In genomic region chr11:22421762-22422161, GRCm38 (mm10) we compare ENCODE assay signal across 22 mouse cellular contexts.
DNase-seq lines count a peak whose midpoint lies in the region; ATAC-seq and TF ChIP-seq lines count a peak whose summit lies in the region.
"Had no signal": no experiment of that assay in that cellular context is flagged by ENCODE, and none has a peak within 500 bp of the region (broad histone marks: within the 10 kb centered on the region; RNA-seq: fewer than 3 reads in every experiment).

No protein-coding gene starts in this region.

- no peak for TF ChIP-seq CTCF in forebrain, postnatal 0 days (IDR thresholded peaks at IDR 0.05; ENCODE audit: low read depth)
- no peak for TF ChIP-seq CTCF in hindbrain, postnatal 0 days (IDR thresholded peaks at IDR 0.05; ENCODE audit: low read depth)

- H3K9me3 ChIP-seq in forebrain, postnatal 0 days (ENCODE audit: low read length) = no peaks in the 10 kb centered on the region
- H3K9me3 ChIP-seq in forebrain, embryonic 16.5 days (ENCODE audit: control insufficient read depth, low read length) = no peaks in the 10 kb centered on the region
- no peaks in the 10 kb centered on the region for H3K9me3 ChIP-seq in midbrain, embryonic 16.5 days (replicated peaks; ENCODE audit: control insufficient read depth, low read length, poor library complexity, severe bottlenecking)
- H3K9me3 ChIP-seq in midbrain, embryonic 10.5 days (replicated peaks) = no peaks in the 10 kb centered on the region
- H3K9me3 ChIP-seq in hindbrain, postnatal 0 days (ENCODE audit: low read length) = no peaks in the 10 kb centered on the region
- H3K9me3 ChIP-seq: embryonic facial prominence, embryonic 15.5 days; heart, embryonic 13.5 days had no signal

- ATAC-seq in forebrain, postnatal 0 days = peak; percentile 58; the same call in 1 of the 2 replicates
- no peak for ATAC-seq in forebrain, embryonic 16.5 days
- ATAC-seq in midbrain, embryonic 16.5 days = 0 out of 2 replicates have a peak, but pooled peaks have one; percentile 28
- ATAC-seq in hindbrain, postnatal 0 days = peak; percentile 58; the same call in 1 of the 2 replicates
- ATAC-seq: activated CD4-positive, CD25-positive, alpha-beta regulatory T cell, adult 4 months; intestine, embryonic 16.5 days; Patski had no signal

- no peak overlapping the region for H3K27ac ChIP-seq in forebrain, postnatal 0 days (ENCODE audit: low read depth, low read length)
- no peak overlapping the region for H3K27ac ChIP-seq in forebrain, embryonic 16.5 days (ENCODE audit: low read length)
- no peak overlapping the region for H3K27ac ChIP-seq in midbrain, embryonic 16.5 days (ENCODE audit: low read length)
- no peak overlapping the region for H3K27ac ChIP-seq in midbrain, embryonic 10.5 days (replicated peaks)
- no peak overlapping the region for H3K27ac ChIP-seq in hindbrain, postnatal 0 days
- H3K27ac ChIP-seq: embryonic facial prominence, embryonic 15.5 days; heart, embryonic 13.5 days had no signal

- H3K27me3 ChIP-seq in forebrain, postnatal 0 days (ENCODE audit: insufficient read depth, low read length) = no peaks in the 10 kb centered on the region
- H3K27me3 ChIP-seq in forebrain, embryonic 16.5 days (replicated peaks; ENCODE audit: control insufficient read depth, insufficient read depth, low read length) = no peaks in the 10 kb centered on the region
- no peaks in the 10 kb centered on the region for H3K27me3 ChIP-seq in midbrain, embryonic 16.5 days (ENCODE audit: control insufficient read depth, insufficient read depth, low read depth, low read length)
- no peaks in the 10 kb centered on the region for H3K27me3 ChIP-seq in midbrain, embryonic 10.5 days (ENCODE audit: low read depth, poor library complexity, severe bottlenecking)
- no peaks in the 10 kb centered on the region for H3K27me3 ChIP-seq in hindbrain, postnatal 0 days (ENCODE audit: insufficient read depth, low read length)
- H3K27me3 ChIP-seq: embryonic facial prominence, embryonic 15.5 days; heart, embryonic 13.5 days; Patski had no signal

- H3K4me2 ChIP-seq in forebrain, postnatal 0 days (ENCODE audit: low read depth) = no peak overlapping the region
- H3K4me2 ChIP-seq in forebrain, embryonic 16.5 days (ENCODE audit: low read length) = no peak overlapping the region
- H3K4me2 ChIP-seq in midbrain, embryonic 16.5 days (ENCODE audit: low read length) = no peak overlapping the region
- H3K4me2 ChIP-seq in hindbrain, postnatal 0 days (ENCODE audit: low read depth, low read length) = no peak overlapping the region
- H3K4me2 ChIP-seq: embryonic facial prominence, embryonic 15.5 days; heart, embryonic 13.5 days had no signal

- no peaks in the 10 kb centered on the region for H3K36me3 ChIP-seq in forebrain, postnatal 0 days (ENCODE audit: insufficient read depth)
- no peaks in the 10 kb centered on the region for H3K36me3 ChIP-seq in forebrain, embryonic 16.5 days (ENCODE audit: control insufficient read depth, insufficient read depth)
- H3K36me3 ChIP-seq in midbrain, embryonic 16.5 days (ENCODE audit: control insufficient read depth, insufficient read depth, low read length) = no peaks in the 10 kb centered on the region
- no peaks in the 10 kb centered on the region for H3K36me3 ChIP-seq in midbrain, embryonic 10.5 days
- H3K36me3 ChIP-seq in hindbrain, postnatal 0 days (ENCODE audit: insufficient read depth, low read length) = no peaks in the 10 kb centered on the region
- H3K36me3 ChIP-seq: embryonic facial prominence, embryonic 15.5 days; heart, embryonic 13.5 days had no signal

- WGBS in forebrain, postnatal 0 days = 76% methylated on average over 3 of the region's 3 CpGs
- WGBS in forebrain, embryonic 16.5 days = 80% methylated on average over 3 of the region's 3 CpGs
- 85% methylated on average over 3 of the region's 3 CpGs for WGBS in midbrain, embryonic 16.5 days
- 94% methylated on average over 3 of the region's 3 CpGs for WGBS in midbrain, embryonic 10.5 days
- WGBS in hindbrain, postnatal 0 days = 71% methylated on average over 3 of the region's 3 CpGs

- H3K4me3 ChIP-seq in forebrain, postnatal 0 days (ENCODE audit: low read depth, low read length) = no peak overlapping the region
- no peak overlapping the region for H3K4me3 ChIP-seq in forebrain, embryonic 16.5 days (replicated peaks; ENCODE audit: low read length)
- no peak overlapping the region for H3K4me3 ChIP-seq in midbrain, embryonic 16.5 days (ENCODE audit: low read depth, low read length)
- H3K4me3 ChIP-seq in midbrain, embryonic 10.5 days = no peak overlapping the region
- no peak overlapping the region for H3K4me3 ChIP-seq in hindbrain, postnatal 0 days (ENCODE audit: low read length)
- H3K4me3 ChIP-seq: embryonic facial prominence, embryonic 15.5 days; erythroblast, embryonic 14.5 days; gastrocnemius, adult 2 months; heart, embryonic 13.5 days had no signal

- DNase-seq in forebrain, postnatal 0 days = no peak
- DNase-seq in midbrain, embryonic 10.5 days (ENCODE audit: low spot score) = no peak
- peak; percentile 56 for DNase-seq in Muller cell, postnatal 12 days (ENCODE audit: inconsistent ontology term)
- DNase-seq in hindbrain, postnatal 0 days (ENCODE audit: low spot score) = no peak
- DNase-seq in lung, postnatal 36 days = no peak
- DNase-seq in cerebellum, postnatal 25 days = no peak
- DNase-seq: adrenal gland, postnatal 14 days; cerebellum, adult 2 months; cerebellum, postnatal 10 days; embryo, embryonic 11 days; gastrocnemius, adult 2 months; gastrocnemius, postnatal 36 days; heart, adult 11 months; heart, postnatal 36 days had no signal

- no peaks in the 10 kb centered on the region for H3K4me1 ChIP-seq in forebrain, postnatal 0 days (ENCODE audit: insufficient read depth)
- no peaks in the 10 kb centered on the region for H3K4me1 ChIP-seq in forebrain, embryonic 16.5 days (replicated peaks; ENCODE audit: control insufficient read depth, insufficient read depth, low read length)
- H3K4me1 ChIP-seq in midbrain, embryonic 16.5 days (ENCODE audit: control insufficient read depth, insufficient read depth, low read length) = no peaks in the 10 kb centered on the region
- H3K4me1 ChIP-seq in midbrain, embryonic 10.5 days = 0 out of 2 replicates have a peak, but pooled peaks cover 3% of the 10 kb centered on the region
- H3K4me1 ChIP-seq in hindbrain, postnatal 0 days (ENCODE audit: insufficient read depth, low read length) = no peaks in the 10 kb centered on the region
- H3K4me1 ChIP-seq: heart, embryonic 13.5 days had no signal

- no peak overlapping the region for H3K9ac ChIP-seq in forebrain, postnatal 0 days
- no peak overlapping the region for H3K9ac ChIP-seq in forebrain, embryonic 16.5 days (replicated peaks; ENCODE audit: low read depth, low read length)
- H3K9ac ChIP-seq in midbrain, embryonic 16.5 days (ENCODE audit: low read depth, low read length) = no peak overlapping the region
- H3K9ac ChIP-seq in hindbrain, postnatal 0 days (replicated peaks; ENCODE audit: low read length) = no peak overlapping the region
- H3K9ac ChIP-seq: embryonic facial prominence, embryonic 15.5 days; heart, embryonic 13.5 days had no signal
